Mouse (Mus musculus): Measurements from ENCODE around the gene Tmem189. TPM values are rescaled to one million over a fixed set of nuclear protein-coding genes. Genes with fewer than 3 reads are reported as not detected.
A peak's percentile ranks its signal among the peaks of the same experiment; 100 is the strongest.

The Tmem189 gene
- total and polyA plus RNA-seq, 3 experiments, result 21.7 to 46.5 TPM; not detected in 1

GRCm38 (mm10) chr2:167727161-167727560 is 37.5 kb upstream of the Tmem189 start:
- no peak overlapping the region for H3K9ac ChIP-seq (ENCODE audit: control insufficient read depth, low read depth, low read length, poor library complexity, severe bottlenecking)
- H3K36me3 ChIP-seq (ENCODE audit: control insufficient read depth in 1 of 2, insufficient read depth in 2 of 2, low read length in 2 of 2), result no peaks in the 10 kb centered on the region
- TF ChIP-seq USF1 (IDR thresholded peaks at IDR 0.05; ENCODE audit: low read depth, low read length), result no peak
- TF ChIP-seq RAD21 (IDR thresholded peaks at IDR 0.05; ENCODE audit: low read depth, low read length), result no peak
- no peak for TF ChIP-seq ZKSCAN1 (IDR thresholded peaks at IDR 0.05; ENCODE audit: low read depth, low read length)
- no peak for TF ChIP-seq ETS1 (IDR thresholded peaks at IDR 0.05; ENCODE audit: low read depth, low read length)
- TF ChIP-seq RCOR1 (IDR thresholded peaks at IDR 0.05; ENCODE audit: low read depth, low read length), result no peak
- TF ChIP-seq POLR2A (IDR thresholded peaks at IDR 0.05; ENCODE audit: control insufficient read depth in 1 of 2, insufficient read depth in 1 of 2, low read depth in 1 of 2, low read length in 2 of 2, poor library complexity in 1 of 2), result no peak
- no peak for TF ChIP-seq BHLHE40 (IDR thresholded peaks at IDR 0.05; ENCODE audit: borderline replicate concordance, low read depth, low read length)
- no peak for TF ChIP-seq CTCF (IDR thresholded peaks at IDR 0.05 in 2 of 3, conservative IDR thresholded peaks at IDR 0.05 in 1 of 3; ENCODE audit: control insufficient read depth in 1 of 3, insufficient read depth in 1 of 3, low read depth in 2 of 3, low read length in 3 of 3, poor library complexity in 1 of 3, severe bottlenecking in 1 of 3)
- TF ChIP-seq E2F4 (IDR thresholded peaks at IDR 0.05; ENCODE audit: borderline replicate concordance, low read depth, low read length), result no peak
- TF ChIP-seq UBTF (IDR thresholded peaks at IDR 0.05; ENCODE audit: borderline replicate concordance, insufficient read depth, low read depth, low read length), result no peak
- TF ChIP-seq NRF1 (IDR thresholded peaks at IDR 0.05; ENCODE audit: insufficient read depth, low read depth, low read length, poor library complexity, severe bottlenecking), result no peak
- TF ChIP-seq JUND (IDR thresholded peaks at IDR 0.05; ENCODE audit: low read depth, low read length), result no peak
- no peak for TF ChIP-seq MAX (IDR thresholded peaks at IDR 0.05; ENCODE audit: low read length)
- no peak for TF ChIP-seq CHD2 (IDR thresholded peaks at IDR 0.05; ENCODE audit: low read length)
- no peak for TF ChIP-seq MYC (IDR thresholded peaks at IDR 0.05; ENCODE audit: low read depth, low read length)
- no peak for TF ChIP-seq GATA1 (IDR thresholded peaks at IDR 0.05; ENCODE audit: low read depth, low read length)
- no peak for TF ChIP-seq USF2 (IDR thresholded peaks at IDR 0.05; ENCODE audit: borderline replicate concordance in 1 of 2, insufficient read depth in 1 of 2, low read depth in 1 of 2, low read length in 2 of 2)
- no peak for TF ChIP-seq KAT2A (conservative IDR thresholded peaks at IDR 0.05; ENCODE audit: low read depth, low read length)
- TF ChIP-seq TCF12 (IDR thresholded peaks at IDR 0.05; ENCODE audit: low read depth, low read length), result no peak
- no peak for TF ChIP-seq MAFK (IDR thresholded peaks at IDR 0.05; ENCODE audit: borderline replicate concordance, low read depth, low read length)
- peak; percentile 37 for DNase-seq (ENCODE audit: low read depth, low spot score)
- H3K4me3 ChIP-seq (ENCODE audit: control insufficient read depth in 1 of 2, insufficient read depth in 1 of 2, low read depth in 2 of 2, low read length in 2 of 2), result no peak overlapping the region
- H3K27me3 ChIP-seq (ENCODE audit: control insufficient read depth in 1 of 2, insufficient read depth in 2 of 2, low read length in 2 of 2), result peaks cover 15 to 21% of the 10 kb centered on the region in 2 experiments
- no peaks in the 10 kb centered on the region for H3K79me2 ChIP-seq (ENCODE audit: control insufficient read depth, insufficient read depth, low read length, poor library complexity)
- H3K9me3 ChIP-seq (replicated peaks; ENCODE audit: insufficient read depth, low read length), result no peaks in the 10 kb centered on the region
- H3K4me1 ChIP-seq (ENCODE audit: control insufficient read depth in 1 of 2, insufficient read depth in 2 of 2, low read length in 2 of 2), result peaks cover 0 to 9% of the 10 kb centered on the region in 2 experiments; a peak in 1 of 4 replicates
- H3K27ac ChIP-seq (ENCODE audit: control insufficient read depth, low read depth, low read length), result no peak overlapping the region

- no peaks in the 10 kb centered on the region for H3K79me2 ChIP-seq (ENCODE audit: control insufficient read depth, insufficient read depth, low read length, poor library complexity)
- peaks cover 11 to 21% of the 10 kb centered on the region in 2 experiments for H3K27me3 ChIP-seq (ENCODE audit: control insufficient read depth in 1 of 2, insufficient read depth in 2 of 2, low read length in 2 of 2)
- no peak overlapping the region for H3K9ac ChIP-seq (ENCODE audit: control insufficient read depth, low read depth, low read length, poor library complexity, severe bottlenecking)
- H3K9me3 ChIP-seq (replicated peaks; ENCODE audit: insufficient read depth, low read length), result no peaks in the 10 kb centered on the region
- peaks cover 0 to 9% of the 10 kb centered on the region in 2 experiments; a peak in 1 of 4 replicates for H3K4me1 ChIP-seq (ENCODE audit: control insufficient read depth in 1 of 2, insufficient read depth in 2 of 2, low read length in 2 of 2)
- TF ChIP-seq POLR2AphosphoS5 (IDR thresholded peaks at IDR 0.05; ENCODE audit: borderline replicate concordance, low read depth, low read length) (no peak), MEF2A (IDR thresholded peaks at IDR 0.05; ENCODE audit: extremely low read depth, insufficient replicate concordance, low read depth, low read length, poor library complexity, severe bottlenecking) (no peak), MAX (IDR thresholded peaks at IDR 0.05; ENCODE audit: low read length) (no peak), CTCF (IDR thresholded peaks at IDR 0.05 in 2 of 3, conservative IDR thresholded peaks at IDR 0.05 in 1 of 3; ENCODE audit: control insufficient read depth in 1 of 3, insufficient read depth in 1 of 3, low read depth in 2 of 3, low read length in 3 of 3, poor library complexity in 1 of 3, severe bottlenecking in 1 of 3) (no peak), MAZ (IDR thresholded peaks at IDR 0.05; ENCODE audit: low read depth, low read length) (no peak), SMC3 (IDR thresholded peaks at IDR 0.05; ENCODE audit: low read depth, low read length) (no peak), BHLHE40 (IDR thresholded peaks at IDR 0.05; ENCODE audit: borderline replicate concordance, low read depth, low read length) (no peak), MAFK (IDR thresholded peaks at IDR 0.05; ENCODE audit: borderline replicate concordance, low read depth, low read length) (no peak)
- no peak overlapping the region for H3K4me3 ChIP-seq (ENCODE audit: control insufficient read depth in 1 of 2, insufficient read depth in 1 of 2, low read depth in 2 of 2, low read length in 2 of 2)
- no peak for DNase-seq (ENCODE audit: low read depth, low spot score)
- H3K36me3 ChIP-seq (ENCODE audit: control insufficient read depth in 1 of 2, insufficient read depth in 2 of 2, low read length in 2 of 2), result no peaks in the 10 kb centered on the region
- H3K27ac ChIP-seq (ENCODE audit: control insufficient read depth, low read depth, low read length), result no peak overlapping the region
Measured at GRCm38 (mm10) chr2:167725879-167726278, 36.3 kb upstream of the Tmem189 start.

Measured in MEL (cell line).